Mouse (Mus musculus) layer of hippocampus, postnatal 14 days (tissue): Measurements from ENCODE around the gene Chn2. TPM values are rescaled to one million over a fixed set of nuclear protein-coding genes. Genes with fewer than 3 reads are reported as not detected.

Experiments
- DNase-seq, 2 experiments: peaks; one replicate each; pipeline ENCODE4 v3.0.0; 2021 to 2022; ENCODE audit warnings: low spot score in 2 of 2, mixed read lengths in 1 of 2
- total RNA-seq, 2 experiments: library from RNA; stranded (reverse); gene quantifications; 2 replicates each; pipeline ENCODE4 v1.2.3; 2021

Gene Chn2
- total RNA-seq, 2 experiments from 2014 or later: 28.5 to 33.4 TPM

GRCm38 (mm10) chr6:54330166-54330565 lies 290.8 kb downstream of the Chn2 start:
- DNase-seq: no peak

GRCm38 (mm10) chr6:54331765-54332164 lies 292.4 kb downstream of the Chn2 start:
- peak in 1 of 2 experiments; percentile 35 for DNase-seq

GRCm38 (mm10) chr6:54332203-54332602 lies 292.8 kb downstream of the Chn2 start:
- no peak for DNase-seq

DNA sequence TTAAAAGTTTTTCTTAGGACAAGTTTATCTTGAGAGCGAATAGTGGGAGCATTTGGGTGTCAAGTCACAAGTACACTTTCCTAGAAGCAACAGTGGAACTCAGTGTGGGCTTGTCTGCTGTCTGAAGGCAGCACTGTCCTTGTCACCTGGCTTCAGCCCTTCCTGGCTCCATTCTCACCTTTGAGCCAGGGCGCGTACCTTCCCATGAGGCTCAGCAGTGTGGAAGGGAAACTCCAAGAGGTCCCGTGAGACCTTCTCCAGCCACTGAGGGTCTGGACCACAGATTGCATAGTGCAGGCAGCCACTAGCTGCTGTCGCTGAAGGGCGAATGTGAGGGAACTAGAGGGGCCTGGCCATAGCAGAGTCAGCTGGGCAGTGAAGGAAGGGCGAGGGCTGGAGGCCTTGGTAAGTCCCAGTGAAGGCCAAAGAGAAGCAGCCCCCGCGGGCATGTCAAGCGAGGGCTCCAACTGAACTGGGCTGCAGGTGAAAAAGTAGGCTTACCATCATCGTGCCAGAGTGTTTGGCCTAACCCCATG lies 293.8 kb downstream of the Chn2 start:
- DNase-seq: no peak

- no peak for DNase-seq
These were observed 294.5 kb downstream of the Chn2 start for GRCm38 (mm10) chr6:54333652-54334396.

DNA sequence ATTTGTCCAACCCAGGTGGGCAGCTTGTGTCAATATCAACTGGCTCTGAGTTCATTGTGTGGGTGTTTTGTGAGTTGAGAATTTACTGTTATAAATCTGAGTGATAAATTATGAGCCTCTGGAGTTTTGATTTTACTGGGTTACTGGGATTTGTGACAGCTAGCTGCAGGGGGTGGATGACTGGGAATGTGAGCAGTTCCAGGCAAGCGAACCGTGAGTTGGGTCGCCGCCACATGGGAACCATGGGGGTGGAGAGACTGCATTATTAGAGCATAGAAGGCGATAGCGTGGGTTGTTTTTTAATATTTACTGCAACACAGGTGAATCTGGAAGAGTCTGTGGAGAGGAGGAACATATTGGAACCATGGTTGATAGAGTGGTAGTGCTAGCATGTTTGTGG lies 298.0 kb downstream of the Chn2 start:
- peak; percentile 22 to 67 for DNase-seq

- DNase-seq: no peak
These were observed 301.8 kb downstream of the Chn2 start for GRCm38 (mm10) chr6:54341133-54341532.

DNA sequence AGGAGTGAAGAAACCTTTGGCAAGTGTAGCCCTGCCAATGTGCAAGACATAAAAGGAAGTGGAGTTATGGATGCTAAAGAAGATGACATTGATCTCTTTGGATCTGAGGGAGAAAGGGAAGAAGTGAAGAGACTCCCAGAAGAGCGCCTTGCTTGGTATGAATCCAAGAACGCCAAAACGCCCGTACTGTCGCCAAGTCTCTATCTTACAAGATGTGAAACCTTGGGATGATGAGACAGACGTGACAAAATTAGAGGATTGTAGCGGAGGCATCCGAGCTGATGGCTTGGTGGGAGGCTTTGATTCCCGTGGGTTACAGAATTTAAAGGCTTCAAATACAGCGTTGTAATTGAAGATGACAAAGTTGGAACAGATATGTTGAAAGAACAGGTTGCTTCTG lies 302.9 kb downstream of the Chn2 start:
- no peak for DNase-seq

Other genes with a start within 250 kb of the Chn2 start
- gene Tril, start 218.7 kb upstream of the Chn2 start, total RNA-seq: 10 to 100 TPM; 56.2 to 58.3 TPM
- under 1 TPM in 1 of 2 experiments, not detected in 1; 0.30 TPM for gene Cpvl, start 60.9 kb upstream of the Chn2 start, total RNA-seq